9 mouse cellular contexts compared by ENCODE assay signal in the genomic region with DNA sequence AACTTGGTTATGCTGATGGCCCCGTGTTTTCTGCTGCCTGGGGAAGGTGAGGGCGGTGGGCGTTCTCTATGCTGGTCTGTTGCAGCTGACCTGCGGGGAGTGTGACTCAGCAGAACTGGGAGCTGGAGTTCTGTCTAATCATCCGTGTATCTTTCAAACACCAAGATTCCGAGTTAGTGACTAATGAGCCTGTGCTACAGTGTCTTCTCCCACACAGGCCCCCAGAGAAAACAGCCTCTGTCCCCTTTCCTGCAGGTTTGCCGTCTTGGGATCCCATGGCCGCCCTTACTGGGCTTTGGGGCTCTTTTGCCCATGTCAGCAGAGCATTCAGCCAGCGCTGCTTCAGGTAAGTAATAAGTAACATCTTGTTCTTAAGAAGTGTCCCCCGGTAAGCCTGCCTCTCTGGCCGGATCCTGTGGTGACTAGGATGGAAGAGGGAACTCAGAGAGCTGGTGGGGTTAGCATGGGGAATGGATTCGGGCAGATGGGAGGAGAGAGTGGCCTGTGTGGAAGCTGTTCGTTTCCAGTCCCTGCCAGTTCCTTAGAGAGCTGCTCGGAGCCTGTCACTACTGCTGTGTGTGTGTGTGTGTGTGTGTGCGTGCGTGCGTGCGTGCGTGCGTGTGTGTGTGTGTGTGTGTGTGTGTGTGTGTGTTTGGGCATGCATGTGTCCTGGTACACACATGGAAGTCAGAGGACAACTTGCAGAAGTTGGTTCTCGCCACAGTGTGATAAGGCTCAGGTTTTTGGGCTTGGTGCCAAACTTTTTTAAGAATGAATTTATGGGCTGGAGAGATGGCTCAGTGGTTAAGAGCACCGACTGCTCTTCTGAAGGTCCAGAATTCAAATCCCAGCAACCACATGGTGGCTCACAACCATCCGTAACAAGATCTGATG. TPM values are rescaled to one million over a fixed set of nuclear protein-coding genes. Genes with fewer than 3 reads are reported as not detected.
DNase-seq lines count a peak whose midpoint lies in the region; ATAC-seq and TF ChIP-seq lines count a peak whose summit lies in the region.
"Had no signal": no experiment of that assay in that cellular context is flagged by ENCODE, and none has a peak within 500 bp of the region (broad histone marks: within the 10 kb centered on the region; RNA-seq: fewer than 3 reads in every experiment).

No protein-coding gene starts in this region.

- no peak overlapping the region for H3K4me2 ChIP-seq in lung, embryonic 15.5 days
- H3K4me2 ChIP-seq in kidney, postnatal 0 days (ENCODE audit: low read length) = no peak overlapping the region
- no peak overlapping the region for H3K4me2 ChIP-seq in stomach, embryonic 16.5 days (ENCODE audit: low read depth, low read length)
- H3K4me2 ChIP-seq: midbrain, embryonic 12.5 days had no signal

- TF ChIP-seq CTCF in kidney, postnatal 0 days (IDR thresholded peaks at IDR 0.05; ENCODE audit: low read depth) = no peak

- no peak for DNase-seq in lung, postnatal 25 days (ENCODE audit: low spot score)
- peak; percentile 75 for DNase-seq in R1 (ENCODE audit: low read depth, low spot score)
- peak; percentile 34 for DNase-seq in kidney, postnatal 0 days (ENCODE audit: low spot score)
- no peak for DNase-seq in gastrocnemius, postnatal 36 days
- DNase-seq in cerebellum, adult 9-10 months = no peak

- no peaks in the 10 kb centered on the region for H3K9me3 ChIP-seq in lung, embryonic 15.5 days
- no peaks in the 10 kb centered on the region for H3K9me3 ChIP-seq in kidney, postnatal 0 days (replicated peaks; ENCODE audit: low read length)
- H3K9me3 ChIP-seq in stomach, embryonic 16.5 days (replicated peaks; ENCODE audit: control insufficient read depth, low read length) = no peaks in the 10 kb centered on the region
- H3K9me3 ChIP-seq: forebrain, embryonic 10.5 days; midbrain, embryonic 12.5 days had no signal

- intact Hi-C loops in gastrocnemius, postnatal 36 days (cut with DNase I) = no loop called here

- H3K4me3 ChIP-seq in lung, embryonic 15.5 days = no peak overlapping the region
- H3K4me3 ChIP-seq in kidney, postnatal 0 days (replicated peaks; ENCODE audit: low read depth, low read length) = no peak overlapping the region
- no peak overlapping the region for H3K4me3 ChIP-seq in stomach, embryonic 16.5 days (replicated peaks; ENCODE audit: low read length)
- H3K4me3 ChIP-seq: forebrain, embryonic 10.5 days; midbrain, embryonic 12.5 days had no signal

- no peak overlapping the region for H3K9ac ChIP-seq in lung, embryonic 15.5 days
- 0 out of 2 replicates have a peak overlapping the region, but pooled peaks have one; percentile 35 for H3K9ac ChIP-seq in kidney, postnatal 0 days (ENCODE audit: low read depth, low read length)
- peak overlapping the region; percentile 5; the same call in 1 of the 2 replicates for H3K9ac ChIP-seq in stomach, embryonic 16.5 days (ENCODE audit: low read length)
- H3K9ac ChIP-seq: midbrain, embryonic 12.5 days had no signal

- ATAC-seq in lung, embryonic 15.5 days (ENCODE audit: borderline replicate concordance, extremely low read depth, low FRiP score, low TSS enrichment) = no peak
- peak; percentile 65 for ATAC-seq in kidney, postnatal 0 days (replicated peaks; ENCODE audit: low FRiP score, low read depth)
- no peak for ATAC-seq in stomach, embryonic 16.5 days (ENCODE audit: insufficient read depth, low FRiP score)

- WGBS in lung, embryonic 15.5 days = 61% methylated on average over 23 of the region's 23 CpGs
- WGBS in kidney, postnatal 0 days = 52% methylated on average over 23 of the region's 23 CpGs
- 56% methylated on average over 23 of the region's 23 CpGs for WGBS in stomach, embryonic 16.5 days

- peaks cover 70% of the 10 kb centered on the region for H3K4me1 ChIP-seq in lung, embryonic 15.5 days
- no peaks in the 10 kb centered on the region for H3K4me1 ChIP-seq in kidney, postnatal 0 days (replicated peaks; ENCODE audit: insufficient read depth, low read length)
- H3K4me1 ChIP-seq in stomach, embryonic 16.5 days (ENCODE audit: control insufficient read depth, insufficient read depth, low read length) = peaks cover 28% of the 10 kb centered on the region

- H3K36me3 ChIP-seq in lung, embryonic 15.5 days = peaks cover 6% of the 10 kb centered on the region; the same call in 1 of the 2 replicates
- peaks cover 3% of the 10 kb centered on the region; the same call in 1 of the 2 replicates for H3K36me3 ChIP-seq in kidney, postnatal 0 days (ENCODE audit: insufficient read depth, low read length)
- 0 out of 2 replicates have a peak, but pooled peaks cover 2% of the 10 kb centered on the region for H3K36me3 ChIP-seq in stomach, embryonic 16.5 days (ENCODE audit: control insufficient read depth, insufficient read depth, low read length)

- H3K27ac ChIP-seq in lung, embryonic 15.5 days = peak overlapping the region; percentile 20; the same call in 1 of the 2 replicates
- H3K27ac ChIP-seq in kidney, postnatal 0 days = peak overlapping the region; percentile 38
- no peak overlapping the region for H3K27ac ChIP-seq in stomach, embryonic 16.5 days (ENCODE audit: low read length)
- H3K27ac ChIP-seq: forebrain, embryonic 10.5 days; midbrain, embryonic 12.5 days had no signal

- H3K27me3 ChIP-seq in lung, embryonic 15.5 days = no peaks in the 10 kb centered on the region
- H3K27me3 ChIP-seq in kidney, postnatal 0 days (ENCODE audit: insufficient read depth, low read length) = no peaks in the 10 kb centered on the region
- H3K27me3 ChIP-seq in stomach, embryonic 16.5 days (ENCODE audit: control insufficient read depth, insufficient read depth, low read length) = no peaks in the 10 kb centered on the region
- H3K27me3 ChIP-seq: midbrain, embryonic 12.5 days had no signal

RNA-seq across cellular contexts. Expression of a gene that starts 8.8 kb away (rescaled TPM):
- polyA plus RNA-seq in lung, embryonic 15.5 days (2015; fragmentation: Nextera tagmentation; extraction: Ambion mirVana) = 41.3 and 48.0 TPM in 2 replicates
- polyA plus RNA-seq in kidney, postnatal 0 days (2015; fragmentation: Nextera tagmentation; extraction: Ambion mirVana) = 29.6 and 32.7 TPM in 2 replicates
- polyA plus RNA-seq in stomach, embryonic 16.5 days (2015; fragmentation: Nextera tagmentation; extraction: Ambion mirVana) = 33.6 and 34.4 TPM in 2 replicates
- 10 to 100 TPM; 67.8 to 70.0 TPM for total RNA-seq in gastrocnemius, postnatal 36 days (2021)

RNA-seq across cellular contexts. Expression of a gene that starts 9.4 kb away (rescaled TPM):
- polyA plus RNA-seq in lung, embryonic 15.5 days (2015; fragmentation: Nextera tagmentation; extraction: Ambion mirVana) = 169 and 180 TPM in 2 replicates
- polyA plus RNA-seq in kidney, postnatal 0 days (2015; fragmentation: Nextera tagmentation; extraction: Ambion mirVana) = 148 and 160 TPM in 2 replicates
- 142 and 152 TPM in 2 replicates for polyA plus RNA-seq in stomach, embryonic 16.5 days (2015; fragmentation: Nextera tagmentation; extraction: Ambion mirVana)
- 100 to 1,000 TPM; 103 to 107 TPM for total RNA-seq in gastrocnemius, postnatal 36 days (2021)

RNA-seq across cellular contexts. Expression of a gene that starts 36.3 kb away (rescaled TPM):
- 0.31 and 0.41 TPM in 2 replicates for polyA plus RNA-seq in lung, embryonic 15.5 days (2015; fragmentation: Nextera tagmentation; extraction: Ambion mirVana)
- polyA plus RNA-seq in kidney, postnatal 0 days (2015; fragmentation: Nextera tagmentation; extraction: Ambion mirVana) = 0.17 TPM in 1 of 2 replicates, not detected in the other
- polyA plus RNA-seq in stomach, embryonic 16.5 days (2015; fragmentation: Nextera tagmentation; extraction: Ambion mirVana) = 0.36 and 0.45 TPM in 2 replicates
- total RNA-seq in gastrocnemius, postnatal 36 days (2021) = under 1 TPM; 0.10 to 0.27 TPM

RNA-seq across cellular contexts. Expression of a gene that starts 38.2 kb away (rescaled TPM):
- polyA plus RNA-seq in lung, embryonic 15.5 days (2015; fragmentation: Nextera tagmentation; extraction: Ambion mirVana) = not detected in 2 replicates
- 0.66 TPM in 1 of 2 replicates, not detected in the other for polyA plus RNA-seq in kidney, postnatal 0 days (2015; fragmentation: Nextera tagmentation; extraction: Ambion mirVana)
- polyA plus RNA-seq in stomach, embryonic 16.5 days (2015; fragmentation: Nextera tagmentation; extraction: Ambion mirVana) = not detected in 2 replicates
- not detected for total RNA-seq in gastrocnemius, postnatal 36 days (2021)
- polyA plus RNA-seq: forebrain, embryonic 10.5 days; midbrain, embryonic 12.5 days had no signal

Comparison
In these comparisons a context has a peak if more than half of its experiments do, and no peak if none do; other contexts are left out.
1. DNase-seq: peak in R1 (single experiment) and kidney, postnatal 0 days (single experiment); none in lung, postnatal 25 days (single experiment), gastrocnemius, postnatal 36 days (0 of 2) and cerebellum, adult 9-10 months (single experiment).